Mouse (Mus musculus): ENCODE measurements around the gene Csf2ra. TPM values are rescaled to one million over a fixed set of nuclear protein-coding genes. Genes with fewer than 3 reads are reported as not detected.
A peak's percentile ranks its signal among the peaks of the same experiment; 100 is the strongest.
"Not testable (repeated sequence)": the region's sequence is repeated elsewhere in the genome, so short reads cannot be mapped to it uniquely, and the experiment has no call there.

The Csf2ra gene
- polyA plus RNA-seq, 1 experiment from 2014 or later, result 14.8 TPM

- DNase-seq (ENCODE audit: low spot score), result peak; percentile 90
Measured at GRCm38 (mm10) chr19:61199316-61199715, 28.9 kb downstream of the Csf2ra start.

GRCm38 (mm10) chr19:61183590-61183989, 44.6 kb downstream of the Csf2ra start, which contains the start of gene Gm6020:
TSS of gene Gm6020 (plus strand) at chr19:61183890.
- DNase-seq (ENCODE audit: low spot score); H3K9ac ChIP-seq (ENCODE audit: low read length): not testable (repeated sequence)
- WGBS, result 88% methylated on average over 2 of the region's 2 CpGs

More at GRCm38 (mm10) chr19:61199316-61199715, 28.9 kb downstream of the Csf2ra start:
- 14% methylated on average over 13 of the region's 13 CpGs for WGBS
- ATAC-seq (ENCODE audit: insufficient read depth, low FRiP score, low TSS enrichment), result no peak
- no peaks in the 10 kb centered on the region for H3K9me3 ChIP-seq (ENCODE audit: control insufficient read depth, low read length)
- no peak overlapping the region for H3K4me2 ChIP-seq (ENCODE audit: low read depth)
- no peaks in the 10 kb centered on the region for H3K36me3 ChIP-seq (ENCODE audit: control insufficient read depth, insufficient read depth, low read length)
- no peak overlapping the region for H3K27ac ChIP-seq (ENCODE audit: low read depth, low read length)
- no peak overlapping the region for H3K9ac ChIP-seq (ENCODE audit: low read length)
- H3K4me1 ChIP-seq (ENCODE audit: control insufficient read depth, insufficient read depth, low read length), result no peaks in the 10 kb centered on the region
- no peak overlapping the region for H3K4me3 ChIP-seq (ENCODE audit: low read depth, low read length)
- no peaks in the 10 kb centered on the region for H3K27me3 ChIP-seq (ENCODE audit: control insufficient read depth, insufficient read depth, low read length)

GRCm38 (mm10) chr19:61175756-61176324, 52.4 kb downstream of the Csf2ra start, which contains the start of gene Gm7102:
TSS of gene Gm7102 (minus strand) at chr19:61176309.
- peak within 1 kb of the TSS; percentile 21 for H3K4me3 ChIP-seq (ENCODE audit: low read depth, low read length)
- no peak within 1 kb of the TSS for H3K27ac ChIP-seq (ENCODE audit: low read depth, low read length)
- no peaks in the 10 kb centered on the region for H3K9me3 ChIP-seq (ENCODE audit: control insufficient read depth, low read length)
- no peaks in the 10 kb centered on the region for H3K4me1 ChIP-seq (ENCODE audit: control insufficient read depth, insufficient read depth, low read length)
- DNase-seq (ENCODE audit: low spot score) (peak; percentile 11), ATAC-seq (ENCODE audit: insufficient read depth, low FRiP score, low TSS enrichment) (no peak)
- 24% methylated on average over 39 of the region's 39 CpGs for WGBS
- no peaks in the 10 kb centered on the region for H3K36me3 ChIP-seq (ENCODE audit: control insufficient read depth, insufficient read depth, low read length)
- H3K27me3 ChIP-seq (ENCODE audit: control insufficient read depth, insufficient read depth, low read length), result no peaks in the 10 kb centered on the region
- peak within 1 kb of the TSS; percentile 42 for H3K4me2 ChIP-seq (ENCODE audit: low read depth)
- H3K9ac ChIP-seq (ENCODE audit: low read length), result no peak within 1 kb of the TSS; the same call in 1 of the 2 replicates

More at GRCm38 (mm10) chr19:61183590-61183989, 44.6 kb downstream of the Csf2ra start, which contains the start of gene Gm6020:
- ATAC-seq (ENCODE audit: insufficient read depth, low FRiP score, low TSS enrichment); H3K4me1 ChIP-seq (ENCODE audit: control insufficient read depth, insufficient read depth, low read length); H3K4me2 ChIP-seq (ENCODE audit: low read depth); H3K27me3 ChIP-seq (ENCODE audit: control insufficient read depth, insufficient read depth, low read length); H3K27ac ChIP-seq (ENCODE audit: low read depth, low read length); H3K36me3 ChIP-seq (ENCODE audit: control insufficient read depth, insufficient read depth, low read length); H3K4me3 ChIP-seq (ENCODE audit: low read depth, low read length); H3K9me3 ChIP-seq (ENCODE audit: control insufficient read depth, low read length): not testable (repeated sequence)

Other genes starting within 250 kb of the Csf2ra start
- 28.6 and 31.6 TPM in 2 replicates for gene Zfp950, start 87.6 kb downstream of the Csf2ra start, polyA plus RNA-seq (2014; fragmentation: Nextera tagmentation; extraction: Ambion mirVana)
- not detected in 2 replicates for gene Gm7102, start 52.1 kb downstream of the Csf2ra start, polyA plus RNA-seq (2014; fragmentation: Nextera tagmentation; extraction: Ambion mirVana)
- gene Gm6020, start 44.5 kb downstream of the Csf2ra start, polyA plus RNA-seq (2014; fragmentation: Nextera tagmentation; extraction: Ambion mirVana), result not detected in 2 replicates
- gene Gm21060, start 68.6 kb upstream of the Csf2ra start, polyA plus RNA-seq (2014; fragmentation: Nextera tagmentation; extraction: Ambion mirVana), result not detected in 2 replicates